Mouse (Mus musculus): Measurements from ENCODE around the gene 4930572O03Rik.
"Not testable (repeated sequence)": the region's sequence is repeated elsewhere in the genome, so short reads cannot be mapped to it uniquely, and the experiment has no call there.

4930572O03Rik gene

GRCm38 (mm10) chr5:15656959-15657358 lies at the start of gene 4930572O03Rik:
TSS of gene 4930572O03Rik (minus strand) at chr5:15657059.
- not testable (repeated sequence) for DNase-seq

GRCm38 (mm10) chr5:15702891-15703290 lies 46.0 kb upstream of the 4930572O03Rik start:
- DNase-seq: peak in 1 of 2 experiments; percentile 12

- not testable (repeated sequence) for DNase-seq
Measured at GRCm38 (mm10) chr5:15697719-15698118, 40.9 kb upstream of the 4930572O03Rik start.

GRCm38 (mm10) chr5:15691849-15692248 lies 35.0 kb upstream of the 4930572O03Rik start:
- DNase-seq: not testable (repeated sequence)

GRCm38 (mm10) chr5:15690822-15691221 lies 34.0 kb upstream of the 4930572O03Rik start:
- DNase-seq: not testable (repeated sequence)

- not testable (repeated sequence) for DNase-seq
Measured at GRCm38 (mm10) chr5:15689659-15690213, 32.9 kb upstream of the 4930572O03Rik start.

GRCm38 (mm10) chr5:15688874-15689658 lies 32.2 kb upstream of the 4930572O03Rik start:
- not testable (repeated sequence) for DNase-seq

GRCm38 (mm10) chr5:15681301-15682035 lies 24.6 kb upstream of the 4930572O03Rik start:
- not testable (repeated sequence) for DNase-seq

- DNase-seq: not testable (repeated sequence)
Measured at GRCm38 (mm10) chr5:15679980-15680949, 23.4 kb upstream of the 4930572O03Rik start.

- DNase-seq: not testable (repeated sequence)
Measured at GRCm38 (mm10) chr5:15678907-15679306, 22.0 kb upstream of the 4930572O03Rik start.

- not testable (repeated sequence) for DNase-seq
Measured at GRCm38 (mm10) chr5:15677750-15678149, 20.9 kb upstream of the 4930572O03Rik start.

GRCm38 (mm10) chr5:15674429-15675244 lies 17.8 kb upstream of the 4930572O03Rik start:
- not testable (repeated sequence) for DNase-seq

- DNase-seq: not testable (repeated sequence)
Measured at GRCm38 (mm10) chr5:15673989-15674388, 17.1 kb upstream of the 4930572O03Rik start.

- not testable (repeated sequence) for DNase-seq
Measured at GRCm38 (mm10) chr5:15670789-15671188, 13.9 kb upstream of the 4930572O03Rik start.

GRCm38 (mm10) chr5:15663847-15664246 lies 7.0 kb upstream of the 4930572O03Rik start:
- peak in 1 of 2 experiments; percentile 2 for DNase-seq

- not testable (repeated sequence) for DNase-seq
Measured at GRCm38 (mm10) chr5:15652334-15652733, 4.5 kb downstream of the 4930572O03Rik start.

GRCm38 (mm10) chr5:15645707-15646106 lies 11.2 kb downstream of the 4930572O03Rik start:
- peak in 1 of 2 experiments; percentile 1 for DNase-seq

- DNase-seq: not testable (repeated sequence)
Measured at GRCm38 (mm10) chr5:15637637-15638036, 19.2 kb downstream of the 4930572O03Rik start.

- DNase-seq: not testable (repeated sequence)
Measured at GRCm38 (mm10) chr5:15630068-15630467, 26.8 kb downstream of the 4930572O03Rik start.

- not testable (repeated sequence) for DNase-seq
Measured at GRCm38 (mm10) chr5:15628136-15628535, 28.7 kb downstream of the 4930572O03Rik start.

GRCm38 (mm10) chr5:15618764-15619163 lies 38.1 kb downstream of the 4930572O03Rik start, which contains the start of gene Speer4d:
TSS of gene Speer4d (plus strand) at chr5:15619064.
- DNase-seq: not testable (repeated sequence)

Data from cerebellum, postnatal 25 days (tissue).